Mouse (Mus musculus): ENCODE measurements at regions not wholly inside any gene's neighbourhood (a gene's known extent, or its start where the extent isn't known, plus 50 kb on each side); places are given as distances from the start of the nearest gene placed in this dataset.

DNA sequence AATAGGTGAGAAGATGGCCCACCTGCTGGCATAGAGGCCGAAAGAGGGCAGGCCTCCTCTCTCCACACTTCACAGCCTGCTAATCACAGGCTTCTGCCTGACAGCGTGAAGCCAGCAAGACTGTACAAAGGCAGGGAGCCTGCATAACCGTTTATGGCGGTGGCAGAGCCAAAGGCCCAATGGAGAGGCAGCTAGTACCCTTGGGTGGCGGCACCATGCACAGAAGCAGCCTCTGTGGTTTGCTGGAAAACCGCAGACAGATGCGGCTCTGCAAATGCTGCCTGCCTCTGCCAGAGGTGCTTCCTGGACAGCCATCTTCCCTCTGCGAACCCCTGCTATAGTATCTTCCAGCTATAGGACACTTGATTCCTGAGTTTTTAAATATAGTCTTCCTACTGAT, 86.2 kb downstream of the Cpn2 start:
- peaks cover 21% of the 10 kb centered on the region for H3K4me1 ChIP-seq (ENCODE audit: control insufficient read depth, insufficient read depth, low read length)
- 6% methylated on average over 8 of the region's 8 CpGs for WGBS

DNA sequence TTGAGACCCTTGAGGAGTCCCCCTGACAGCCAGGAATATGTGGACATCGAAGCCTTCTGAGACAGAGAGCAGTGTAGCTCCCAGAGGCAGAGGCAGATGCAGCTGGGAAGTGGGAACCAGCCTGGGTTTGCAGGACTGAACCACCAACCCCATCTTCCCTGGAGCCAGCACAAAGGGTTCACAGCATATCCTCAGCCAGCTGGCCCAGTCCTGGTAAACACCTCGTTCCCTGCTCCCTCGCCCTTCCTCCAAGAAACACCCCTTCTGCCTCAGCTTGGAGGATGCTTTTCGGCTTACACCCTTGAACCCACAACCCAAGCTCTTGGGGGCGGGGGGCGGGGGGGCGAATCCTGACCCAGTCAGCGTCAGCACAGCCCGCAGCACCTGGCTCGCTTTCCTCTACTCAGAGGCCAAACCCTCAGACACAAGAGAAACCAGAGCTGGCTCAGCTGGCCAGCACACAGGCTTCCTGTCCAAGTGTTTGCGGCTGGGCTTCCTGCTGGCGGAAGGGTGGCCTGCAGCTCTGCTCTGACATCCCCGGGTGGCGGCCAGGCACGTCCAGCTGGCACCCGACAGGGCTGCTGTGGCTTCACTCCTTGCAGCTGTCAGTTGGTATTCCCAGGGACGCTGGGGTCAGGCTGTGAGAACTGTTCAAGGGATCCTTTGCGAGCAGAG, 82.6 kb downstream of the Cpn2 start:
- Histone ChIP-seq H3K4me3 (replicated peaks; ENCODE audit: control insufficient read depth, low read depth, low read length) (no peak overlapping the region), H3K27ac (ENCODE audit: control insufficient read depth, insufficient read depth, low read depth, low read length, poor library complexity) (peak overlapping the region; percentile 30; the same call in 1 of the 2 replicates), H3K4me1 (ENCODE audit: control insufficient read depth, insufficient read depth, low read length) (peaks cover 29% of the 10 kb centered on the region)
- WGBS, result 7% methylated on average over 18 of the region's 18 CpGs
- TF ChIP-seq CTCF (IDR thresholded peaks at IDR 0.05; ENCODE audit: control insufficient read depth, insufficient read depth, low read length) (0 out of 2 replicates have a peak, but pooled peaks have one; percentile 8), POLR2A (IDR thresholded peaks at IDR 0.05; ENCODE audit: borderline replicate concordance, control insufficient read depth, low read depth, low read length) (no peak)

More for the DNA sequence above, 86.2 kb downstream of the Cpn2 start:
- H3K27ac ChIP-seq (ENCODE audit: control insufficient read depth, insufficient read depth, low read depth, low read length, poor library complexity), result no peak overlapping the region; the same call in 1 of the 2 replicates
- TF ChIP-seq CTCF (IDR thresholded peaks at IDR 0.05; ENCODE audit: control insufficient read depth, insufficient read depth, low read length), result no peak
- no peak for TF ChIP-seq POLR2A (IDR thresholded peaks at IDR 0.05; ENCODE audit: borderline replicate concordance, control insufficient read depth, low read depth, low read length)
- H3K4me3 ChIP-seq (replicated peaks; ENCODE audit: control insufficient read depth, low read depth, low read length), result no peak overlapping the region

DNA sequence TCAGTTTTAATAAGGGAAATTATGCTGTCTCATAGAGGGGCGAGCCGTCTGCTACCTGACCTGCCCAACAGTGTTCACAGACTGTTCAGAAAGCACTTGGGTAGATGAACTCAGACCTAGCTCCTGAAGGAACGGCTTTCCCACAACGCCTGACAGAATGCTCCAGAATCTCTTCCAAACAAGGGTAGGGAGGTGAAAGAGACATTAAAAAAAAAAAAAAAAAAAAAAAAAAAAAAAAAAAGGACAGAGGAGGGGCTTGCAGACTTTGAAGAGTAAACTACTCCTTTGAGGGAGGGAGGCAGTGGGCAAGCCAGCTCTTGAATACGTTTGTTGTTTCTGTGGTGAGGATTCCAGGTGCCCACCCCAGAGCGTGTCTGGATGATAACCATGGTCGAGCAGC, 81.6 kb downstream of the Cpn2 start:
- Histone ChIP-seq H3K4me1 (ENCODE audit: control insufficient read depth, insufficient read depth, low read length) (peaks cover 24% of the 10 kb centered on the region), H3K4me3 (replicated peaks; ENCODE audit: control insufficient read depth, low read depth, low read length) (no peak overlapping the region), H3K27ac (ENCODE audit: control insufficient read depth, insufficient read depth, low read depth, low read length, poor library complexity) (no peak overlapping the region)
- no peak for TF ChIP-seq POLR2A (IDR thresholded peaks at IDR 0.05; ENCODE audit: borderline replicate concordance, control insufficient read depth, low read depth, low read length)
- TF ChIP-seq CTCF (IDR thresholded peaks at IDR 0.05; ENCODE audit: control insufficient read depth, insufficient read depth, low read length), result no peak
- WGBS, result 33% methylated on average over 7 of the region's 7 CpGs

DNA sequence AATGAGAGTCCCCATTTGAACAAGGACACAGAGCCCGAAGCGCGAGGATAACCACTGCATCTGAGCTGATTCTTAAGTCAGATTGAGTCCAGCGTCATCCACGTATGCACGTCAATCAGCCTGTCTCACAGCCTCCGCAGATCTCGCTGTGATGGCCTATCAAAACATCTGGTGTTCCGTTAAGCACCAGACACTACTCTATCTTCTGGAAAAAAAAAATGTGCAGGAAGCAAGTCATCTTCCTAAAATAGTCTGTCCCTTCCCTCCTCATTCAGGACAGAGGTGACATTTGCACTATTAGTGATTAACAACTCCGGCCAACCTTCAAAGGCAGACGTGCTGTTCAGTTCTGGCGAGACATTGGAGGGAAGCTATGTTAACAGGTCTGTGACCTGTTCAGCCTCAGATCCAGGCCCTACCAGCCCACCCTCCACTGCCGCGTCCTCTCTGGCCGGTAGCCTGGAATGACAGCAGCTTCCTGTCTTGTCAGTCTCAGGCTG, 81.0 kb downstream of the Cpn2 start:
- no peak overlapping the region for H3K27ac ChIP-seq (ENCODE audit: control insufficient read depth, insufficient read depth, low read depth, low read length, poor library complexity)
- no peak overlapping the region for H3K4me3 ChIP-seq (replicated peaks; ENCODE audit: control insufficient read depth, low read depth, low read length)
- WGBS, result 17% methylated on average over 15 of the region's 15 CpGs
- TF ChIP-seq POLR2A (IDR thresholded peaks at IDR 0.05; ENCODE audit: borderline replicate concordance, control insufficient read depth, low read depth, low read length) (no peak), CTCF (IDR thresholded peaks at IDR 0.05; ENCODE audit: control insufficient read depth, insufficient read depth, low read length) (no peak)
- peaks cover 22% of the 10 kb centered on the region for H3K4me1 ChIP-seq (ENCODE audit: control insufficient read depth, insufficient read depth, low read length)

DNA sequence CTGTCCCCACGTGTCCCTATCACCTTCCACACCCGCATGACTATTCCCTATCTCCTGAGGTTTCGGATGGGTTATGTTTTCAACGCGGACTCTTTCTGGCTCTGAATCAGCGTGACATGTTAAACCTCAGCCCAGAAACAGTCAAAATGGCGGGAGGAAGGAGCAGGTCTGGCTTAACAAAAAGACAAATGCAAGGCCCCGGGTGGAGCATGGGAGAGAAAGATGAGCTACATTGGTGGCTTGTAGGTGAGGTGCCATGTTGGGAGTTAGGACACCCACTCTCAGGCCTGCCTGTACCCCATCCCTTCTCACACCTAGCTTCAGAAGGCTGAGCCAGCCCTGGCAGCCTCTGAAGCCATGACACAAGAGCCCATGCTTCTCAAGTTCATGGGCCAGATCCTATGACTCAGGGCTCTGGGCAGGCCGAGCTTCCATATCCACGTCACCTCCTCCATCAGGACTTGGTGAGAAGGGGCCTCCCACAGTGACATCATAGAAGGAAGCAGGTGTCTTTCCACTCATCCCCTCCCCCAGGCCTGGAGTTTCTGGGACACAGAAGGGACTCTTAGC, 80.5 kb downstream of the Cpn2 start:
- H3K27ac ChIP-seq (ENCODE audit: control insufficient read depth, insufficient read depth, low read depth, low read length, poor library complexity), result no peak overlapping the region; the same call in 1 of the 2 replicates
- H3K4me1 ChIP-seq (ENCODE audit: control insufficient read depth, insufficient read depth, low read length), result peaks cover 23% of the 10 kb centered on the region
- WGBS, result 62% methylated on average over 10 of the region's 10 CpGs
- H3K4me3 ChIP-seq (replicated peaks; ENCODE audit: control insufficient read depth, low read depth, low read length), result no peak overlapping the region
- no peak for TF ChIP-seq POLR2A (IDR thresholded peaks at IDR 0.05; ENCODE audit: borderline replicate concordance, control insufficient read depth, low read depth, low read length)
- no peak for TF ChIP-seq CTCF (IDR thresholded peaks at IDR 0.05; ENCODE audit: control insufficient read depth, insufficient read depth, low read length)

DNA sequence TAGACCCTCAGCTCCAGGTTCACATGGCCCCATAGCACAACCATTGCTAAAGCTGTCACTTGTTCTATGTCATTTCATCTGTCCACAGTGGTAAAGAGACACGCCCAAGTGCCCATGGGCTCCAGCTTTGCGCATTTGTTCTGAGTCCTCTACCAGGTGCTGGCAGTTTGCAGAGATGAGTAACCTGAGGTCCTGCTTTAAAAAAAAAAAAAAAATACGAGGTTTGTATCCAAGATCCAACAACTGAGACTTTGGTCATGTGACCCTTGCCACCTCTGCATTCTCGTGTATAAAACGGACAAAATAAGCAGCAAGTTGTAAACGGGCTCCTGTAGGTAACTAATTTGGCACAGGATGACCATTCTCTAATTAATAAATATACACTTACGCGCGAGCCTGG, 79.9 kb downstream of the Cpn2 start:
- peak overlapping the region; percentile 77; the same call in 1 of the 2 replicates for H3K27ac ChIP-seq (ENCODE audit: control insufficient read depth, insufficient read depth, low read depth, low read length, poor library complexity)
- peaks cover 22% of the 10 kb centered on the region for H3K4me1 ChIP-seq (ENCODE audit: control insufficient read depth, insufficient read depth, low read length)
- 17% methylated on average over 9 of the region's 9 CpGs for WGBS

DNA sequence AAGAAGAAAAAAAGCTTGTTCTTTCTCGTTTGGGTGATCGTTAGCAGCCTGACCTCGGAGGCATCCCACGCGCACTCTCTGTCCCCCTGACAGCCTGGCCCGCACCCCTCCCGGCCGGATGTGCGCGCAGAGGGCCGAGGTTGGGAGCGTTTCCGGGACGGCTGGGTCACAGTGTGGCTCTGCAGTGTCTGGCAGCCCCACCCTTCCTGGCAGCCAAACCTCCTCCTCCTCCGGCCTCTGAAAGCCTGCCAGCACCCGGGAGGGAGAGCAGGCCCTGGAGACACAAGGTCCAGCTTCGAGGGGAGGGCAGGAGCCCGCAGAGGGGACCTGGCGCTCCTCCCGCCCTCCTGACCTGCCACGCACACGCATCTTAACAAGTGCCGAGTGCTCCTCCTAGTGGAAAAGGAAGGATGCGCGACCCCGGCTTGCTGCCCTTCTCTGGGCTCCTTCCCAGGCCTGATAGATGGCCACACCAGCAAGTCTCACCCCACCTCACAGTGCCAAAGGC, 79.3 kb downstream of the Cpn2 start:
- Histone ChIP-seq H3K4me3 (replicated peaks; ENCODE audit: control insufficient read depth, low read depth, low read length) (peak overlapping the region; percentile 59), H3K27ac (ENCODE audit: control insufficient read depth, insufficient read depth, low read depth, low read length, poor library complexity) (peak overlapping the region; percentile 77), H3K4me1 (ENCODE audit: control insufficient read depth, insufficient read depth, low read length) (peaks cover 22% of the 10 kb centered on the region)
- peak; percentile 67 for TF ChIP-seq CTCF (IDR thresholded peaks at IDR 0.05; ENCODE audit: control insufficient read depth, insufficient read depth, low read length)
- TF ChIP-seq POLR2A (IDR thresholded peaks at IDR 0.05; ENCODE audit: borderline replicate concordance, control insufficient read depth, low read depth, low read length), result peak; percentile 25; the same call in 1 of the 2 replicates
- WGBS, result 1% methylated on average over 26 of the region's 26 CpGs

More for the DNA sequence above, 79.9 kb downstream of the Cpn2 start:
- H3K4me3 ChIP-seq (replicated peaks; ENCODE audit: control insufficient read depth, low read depth, low read length), result peak overlapping the region; percentile 59
- TF ChIP-seq CTCF (IDR thresholded peaks at IDR 0.05; ENCODE audit: control insufficient read depth, insufficient read depth, low read length) (no peak), POLR2A (IDR thresholded peaks at IDR 0.05; ENCODE audit: borderline replicate concordance, control insufficient read depth, low read depth, low read length) (no peak)

DNA sequence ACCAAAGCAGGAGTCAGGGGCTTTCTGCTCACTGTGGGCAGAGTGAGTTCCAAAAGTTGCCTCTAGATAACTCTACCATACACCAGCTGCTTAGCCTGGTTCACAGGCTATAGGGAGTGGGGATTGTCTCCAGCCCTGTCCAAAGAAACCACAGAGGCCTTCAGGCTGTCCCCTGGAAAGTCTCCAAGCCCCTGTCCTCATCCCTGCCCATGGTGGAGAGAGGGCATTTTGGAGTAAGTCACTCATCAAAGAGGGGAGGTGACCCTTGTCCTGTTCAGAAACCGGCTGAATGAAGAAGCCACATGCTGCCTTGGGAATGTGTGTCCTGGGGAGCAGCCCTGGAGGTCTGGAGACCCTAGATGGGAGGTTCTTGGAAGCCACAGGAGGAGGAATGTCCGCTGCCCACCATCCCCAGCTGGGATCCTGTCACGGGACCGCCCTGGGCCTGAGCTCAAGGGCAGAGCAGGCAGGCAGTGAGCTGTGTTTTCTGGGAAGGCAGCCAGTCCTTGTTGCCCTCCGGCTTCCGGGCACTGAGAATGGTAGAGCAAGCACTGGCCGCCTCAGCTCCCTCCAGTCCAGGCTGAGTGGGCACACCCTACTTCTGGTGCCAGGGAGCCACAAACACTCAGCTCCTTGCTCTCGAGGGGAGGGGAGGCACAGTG, 78.4 kb downstream of the Cpn2 start:
- Histone ChIP-seq H3K4me3 (replicated peaks; ENCODE audit: control insufficient read depth, low read depth, low read length) (no peak overlapping the region), H3K4me1 (ENCODE audit: control insufficient read depth, insufficient read depth, low read length) (peaks cover 22% of the 10 kb centered on the region), H3K27ac (ENCODE audit: control insufficient read depth, insufficient read depth, low read depth, low read length, poor library complexity) (peak overlapping the region; percentile 28; the same call in 1 of the 2 replicates)
- WGBS, result 71% methylated on average over 8 of the region's 8 CpGs
- TF ChIP-seq CTCF (IDR thresholded peaks at IDR 0.05; ENCODE audit: control insufficient read depth, insufficient read depth, low read length) (no peak), POLR2A (IDR thresholded peaks at IDR 0.05; ENCODE audit: borderline replicate concordance, control insufficient read depth, low read depth, low read length) (no peak)
